Mouse (Mus musculus) stomach, embryonic 16.5 days (tissue): Measurements from ENCODE around the gene Cd200r1. TPM values are rescaled to one million over a fixed set of nuclear protein-coding genes. Genes with fewer than 3 reads are reported as not detected.
A peak's percentile ranks its signal among the peaks of the same experiment; 100 is the strongest.

Experiments
- ATAC-seq: fragments of 200-750 bp; cut with Nextera tagmentation; 2 replicates; pipeline ENCODE4 v1.8.0; 2017; ENCODE audit warnings: moderate number of reproducible peaks, moderate TSS enrichment; ENCODE audit not compliant: insufficient read depth, low FRiP score
- H3K27ac ChIP-seq: fragments of 300-500 bp; sonication (generic); 2 replicates; pipeline ENCODE4 v1.5.1; 2014; ENCODE audit warnings: low read length
- H3K27me3 ChIP-seq: fragments of 300-500 bp; sonication (generic); 2 replicates; pipeline ENCODE4 v1.6.1; 2014; ENCODE audit warnings: low read length, control low read depth, mixed read lengths; ENCODE audit not compliant: control insufficient read depth, insufficient read depth
- H3K36me3 ChIP-seq: fragments of 300-500 bp; sonication (generic); 2 replicates; pipeline ENCODE4 v1.6.1; 2014; ENCODE audit warnings: low read length; ENCODE audit not compliant: control insufficient read depth, insufficient read depth
- H3K4me1 ChIP-seq: fragments of 300-500 bp; sonication (generic); 2 replicates; pipeline ENCODE4 v1.6.1; 2014; ENCODE audit warnings: low read length, control low read depth, mixed read lengths; ENCODE audit not compliant: control insufficient read depth, insufficient read depth
- H3K4me2 ChIP-seq: fragments of 300-500 bp; sonication (generic); 2 replicates; pipeline ENCODE4 v1.6.1; 2014; ENCODE audit warnings: low read depth, low read length, mixed read lengths
- H3K4me3 ChIP-seq: fragments of 300-500 bp; sonication (generic); replicated peaks from 2 replicates; pipeline ENCODE4 v1.5.1; 2014; ENCODE audit warnings: mild to moderate bottlenecking, low read length
- H3K9ac ChIP-seq: fragments of 300-500 bp; sonication (generic); 2 replicates; pipeline ENCODE4 v1.6.1; 2014; ENCODE audit warnings: low read length
- H3K9me3 ChIP-seq: fragments of 300-500 bp; sonication (generic); replicated peaks from 2 replicates; pipeline ENCODE4 v1.6.1; 2016; ENCODE audit warnings: low read length, control low read depth; ENCODE audit not compliant: control insufficient read depth
- WGBS: fragments of 180-500 bp; shearing (Covaris S2); extraction: QIAGEN DNeasy Blood & Tissue Kit; methylation state at CpG from one replicate; pipeline ENCODE4 v1.1.7; 2014; 5-methylcytosine and 5-hydroxymethylcytosine counted together
- polyA plus RNA-seq: library from polyadenylated mRNA; unstranded; fragments of >200 nt; fragmentation: Nextera tagmentation; extraction: Ambion mirVana; gene quantifications from 2 replicates; pipeline ENCODE4 v1.2.1, GENCODE M21; 2015

Gene Cd200r1
- polyA plus RNA-seq, 1 experiment from 2014 or later = 1.7 TPM

DNA sequence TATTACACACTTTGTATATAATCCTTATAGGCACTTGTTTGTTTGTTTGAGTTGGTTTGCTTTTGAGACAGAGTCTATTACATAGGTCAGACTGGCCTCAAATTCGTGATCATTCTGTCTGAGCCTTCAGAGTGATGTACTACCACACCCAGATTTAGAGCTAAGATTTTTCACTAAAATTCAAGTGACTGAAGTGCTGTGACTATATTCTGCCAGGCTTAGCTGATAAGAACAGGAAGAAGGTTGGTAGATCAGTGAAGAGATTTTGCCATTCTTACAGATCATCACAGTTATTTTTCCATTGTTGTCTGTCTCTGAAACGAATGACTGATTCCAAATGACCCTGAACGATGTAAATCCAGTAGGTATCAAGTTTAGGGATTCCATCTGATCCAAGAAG, 17.5 kb upstream of the Cd200r1 start:
- Histone ChIP-seq H3K36me3 (no peaks in the 10 kb centered on the region), H3K27me3 (no peaks in the 10 kb centered on the region), H3K4me3 (no peak overlapping the region), H3K4me1 (peaks cover 3% of the 10 kb centered on the region), H3K9me3 (no peaks in the 10 kb centered on the region), H3K27ac (no peak overlapping the region), H3K4me2 (no peak overlapping the region), H3K9ac (no peak overlapping the region)
- no peak for ATAC-seq
- WGBS = 57% methylated on average over 3 of the region's 3 CpGs

DNA sequence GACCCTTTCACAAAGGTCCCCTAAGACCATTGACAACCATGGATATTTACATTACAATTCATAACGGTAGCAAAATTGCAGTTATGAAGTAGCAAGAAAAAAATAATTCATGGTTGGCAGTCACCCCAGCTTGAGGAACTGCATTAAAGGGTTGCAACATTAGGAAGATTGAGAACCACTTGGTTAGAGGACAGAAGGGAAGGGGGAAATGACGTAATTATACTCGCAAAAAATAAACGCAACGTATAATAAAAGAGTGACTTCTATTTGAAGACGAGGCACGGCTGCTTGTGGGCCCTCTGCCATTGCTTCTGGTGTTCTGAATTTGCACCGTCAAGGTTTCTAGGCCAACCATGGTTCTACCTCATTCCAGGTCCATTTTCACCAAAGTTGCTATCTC, 7.8 kb upstream of the Cd200r1 start:
- Histone ChIP-seq H3K36me3 (no peaks in the 10 kb centered on the region), H3K4me1 (no peaks in the 10 kb centered on the region), H3K9me3 (no peaks in the 10 kb centered on the region), H3K9ac (no peak overlapping the region), H3K27me3 (no peaks in the 10 kb centered on the region), H3K4me3 (no peak overlapping the region), H3K4me2 (no peak overlapping the region), H3K27ac (no peak overlapping the region)
- 66% methylated on average over 8 of the region's 8 CpGs for WGBS
- ATAC-seq = no peak

DNA sequence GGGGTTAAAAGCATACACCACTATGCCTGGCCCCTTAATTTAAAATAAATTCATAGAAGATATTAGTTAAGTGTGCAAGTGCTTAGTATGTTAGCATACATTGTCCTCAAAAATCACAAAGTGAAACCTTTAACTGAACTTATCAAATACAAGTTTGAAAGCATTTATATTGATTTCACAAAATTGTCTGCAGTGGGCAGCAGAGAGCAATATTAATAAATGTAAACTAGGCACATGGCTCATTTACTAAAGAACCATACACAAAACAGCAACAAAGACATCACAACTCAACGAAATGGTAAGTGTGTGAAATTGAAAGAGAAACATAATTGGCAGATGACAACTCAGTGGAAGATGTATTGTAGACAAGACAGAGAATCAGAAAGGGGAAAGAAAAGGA, 3.7 kb upstream of the Cd200r1 start:
- WGBS = 50% methylated on average over 1 of the region's 1 CpGs
- ATAC-seq = no peak
- H3K27ac ChIP-seq = no peak overlapping the region

DNA sequence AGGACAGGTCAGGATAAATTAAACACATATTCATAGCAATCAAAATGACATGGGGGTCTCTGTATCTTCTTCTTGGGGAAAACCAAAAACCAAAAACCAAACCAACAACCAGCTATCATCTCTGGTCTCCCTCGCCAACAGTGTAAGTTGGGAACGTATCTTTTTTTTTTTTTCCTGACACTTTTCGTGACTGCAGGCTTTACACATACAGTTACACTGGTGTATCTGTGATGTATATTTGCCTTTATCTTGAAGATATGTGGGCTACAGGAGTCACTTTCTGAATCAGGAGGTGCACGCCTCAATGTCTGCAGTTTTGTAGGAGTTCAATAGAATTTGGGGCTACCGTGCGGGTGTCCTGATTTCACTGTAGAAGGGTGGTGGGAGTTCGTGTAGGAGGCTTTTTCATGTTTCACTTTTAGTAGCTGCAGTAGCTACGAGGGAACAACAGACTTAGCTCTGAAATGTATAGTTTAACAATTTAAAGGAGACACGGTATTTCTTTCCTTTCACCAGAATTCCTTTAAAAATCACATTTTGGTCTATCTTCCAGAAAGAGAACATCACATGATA, 870 bp downstream of the Cd200r1 start:
- Histone ChIP-seq H3K9me3 (no peaks in the 10 kb centered on the region), H3K4me1 (no peaks in the 10 kb centered on the region), H3K36me3 (no peaks in the 10 kb centered on the region), H3K4me2 (no peak overlapping the region), H3K27ac (no peak overlapping the region), H3K4me3 (0 out of 2 replicates have a peak overlapping the region, but pooled peaks have one; percentile 6), H3K27me3 (no peaks in the 10 kb centered on the region), H3K9ac (no peak overlapping the region)
- 76% methylated on average over 9 of the region's 9 CpGs for WGBS
- no peak for ATAC-seq

More for the DNA sequence above, 3.7 kb upstream of the Cd200r1 start:
- H3K4me1 ChIP-seq = no peaks in the 10 kb centered on the region
- H3K4me3 ChIP-seq = no peak overlapping the region
- no peak overlapping the region for H3K9ac ChIP-seq
- no peaks in the 10 kb centered on the region for H3K36me3 ChIP-seq
- H3K9me3 ChIP-seq = no peaks in the 10 kb centered on the region
- no peak overlapping the region for H3K4me2 ChIP-seq
- H3K27me3 ChIP-seq = no peaks in the 10 kb centered on the region

DNA sequence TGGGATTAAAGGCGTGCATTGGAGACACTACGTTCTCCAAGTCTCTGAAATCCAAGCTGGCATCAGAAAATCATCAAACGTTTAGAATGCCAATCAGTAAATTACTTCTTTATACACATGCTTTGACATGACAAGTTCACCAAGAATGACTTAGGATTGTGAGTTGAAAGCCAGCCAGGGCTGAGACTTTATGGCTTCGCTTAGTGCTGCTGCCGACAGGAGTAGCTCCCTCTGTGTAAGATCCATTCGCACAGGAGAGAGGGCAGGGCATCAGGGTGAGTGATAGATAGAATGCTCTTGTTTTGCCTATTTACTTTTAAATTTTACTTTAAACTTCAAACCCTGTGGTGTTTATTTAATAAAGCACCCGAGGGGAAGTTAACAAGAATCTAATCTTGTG, 2.0 kb downstream of the Cd200r1 start:
- no peak for ATAC-seq
- Histone ChIP-seq H3K9ac (no peak overlapping the region), H3K4me2 (no peak overlapping the region), H3K27ac (no peak overlapping the region), H3K27me3 (no peaks in the 10 kb centered on the region), H3K4me3 (no peak overlapping the region), H3K36me3 (no peaks in the 10 kb centered on the region), H3K9me3 (no peaks in the 10 kb centered on the region), H3K4me1 (no peaks in the 10 kb centered on the region)
- WGBS = 85% methylated on average over 7 of the region's 7 CpGs

DNA sequence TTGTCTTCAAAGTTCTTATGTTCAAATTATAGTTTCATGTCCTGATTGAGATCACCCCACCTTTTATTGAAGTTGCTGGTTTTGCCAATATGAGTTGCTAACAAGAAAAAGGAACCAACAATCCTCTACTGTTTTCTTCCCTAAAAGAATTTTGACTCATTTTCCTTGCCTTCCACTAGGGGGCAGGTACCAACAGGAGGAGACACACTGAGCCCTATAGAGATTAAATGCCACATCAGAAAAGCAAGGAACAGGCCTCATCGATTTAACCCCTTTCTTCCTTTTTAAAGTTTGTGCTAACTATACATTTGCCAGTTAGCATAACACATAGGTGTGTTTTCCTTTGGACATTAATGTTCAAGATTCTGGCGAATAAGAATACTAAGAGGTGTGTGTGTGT, 2.4 kb downstream of the Cd200r1 start:
- 40% methylated on average over 2 of the region's 2 CpGs for WGBS
- no peaks in the 10 kb centered on the region for H3K4me1 ChIP-seq
- H3K27me3 ChIP-seq = no peaks in the 10 kb centered on the region

DNA sequence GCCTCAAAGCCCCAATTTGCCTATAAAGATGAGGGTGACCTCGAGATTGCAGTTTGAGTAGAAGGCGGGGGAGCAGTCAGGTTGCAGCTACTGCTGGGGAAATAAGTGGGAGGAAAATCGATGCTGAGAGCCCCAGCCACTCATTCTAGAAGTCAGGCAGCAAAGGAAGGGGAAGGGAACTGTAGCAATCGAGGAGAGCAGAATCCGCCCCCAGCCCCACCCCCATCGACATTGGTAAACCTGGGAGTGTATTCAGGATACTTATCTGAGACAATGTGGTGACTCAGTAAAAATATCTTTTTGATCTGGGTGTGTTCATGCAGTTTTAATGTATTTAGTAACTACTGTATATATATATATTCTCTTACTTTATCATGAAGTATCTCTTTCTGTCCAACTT, 7.0 kb downstream of the Cd200r1 start:
- no peak for ATAC-seq
- no peak overlapping the region for H3K4me2 ChIP-seq
- 62% methylated on average over 6 of the region's 6 CpGs for WGBS
- H3K27ac ChIP-seq = no peak overlapping the region
- no peaks in the 10 kb centered on the region for H3K4me1 ChIP-seq
- no peak overlapping the region for H3K9ac ChIP-seq
- H3K36me3 ChIP-seq = no peaks in the 10 kb centered on the region
- no peaks in the 10 kb centered on the region for H3K27me3 ChIP-seq
- H3K9me3 ChIP-seq = no peaks in the 10 kb centered on the region
- H3K4me3 ChIP-seq = no peak overlapping the region

More for the DNA sequence above, 2.4 kb downstream of the Cd200r1 start:
- Histone ChIP-seq H3K4me3 (no peak overlapping the region), H3K36me3 (no peaks in the 10 kb centered on the region), H3K4me2 (no peak overlapping the region), H3K9me3 (no peaks in the 10 kb centered on the region), H3K9ac (no peak overlapping the region), H3K27ac (no peak overlapping the region)
- ATAC-seq = no peak

DNA sequence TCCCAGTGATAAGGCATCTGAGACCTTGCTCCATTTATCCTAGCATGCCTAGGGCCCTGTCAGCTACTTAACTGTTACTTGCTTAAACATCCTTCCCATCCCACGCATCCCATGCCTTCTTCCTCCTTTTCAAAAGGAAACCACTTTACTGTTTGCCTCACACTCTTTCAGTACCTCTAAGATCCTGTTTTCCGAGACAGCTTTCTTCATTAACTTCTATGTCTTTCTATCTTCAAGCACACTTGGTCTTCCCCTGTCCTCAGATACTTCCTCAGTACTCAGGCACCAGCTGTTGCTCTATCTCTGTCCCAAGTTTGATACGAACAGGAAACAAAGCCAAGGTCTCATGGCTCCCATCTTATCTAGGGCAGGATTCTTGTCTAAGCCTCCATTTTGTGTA, 8.1 kb downstream of the Cd200r1 start:
- WGBS = 79% methylated on average over 3 of the region's 3 CpGs
- no peak for ATAC-seq
- Histone ChIP-seq H3K4me1 (no peaks in the 10 kb centered on the region), H3K4me2 (no peak overlapping the region), H3K4me3 (no peak overlapping the region), H3K9me3 (no peaks in the 10 kb centered on the region), H3K27ac (no peak overlapping the region), H3K27me3 (no peaks in the 10 kb centered on the region), H3K9ac (no peak overlapping the region), H3K36me3 (no peaks in the 10 kb centered on the region)

DNA sequence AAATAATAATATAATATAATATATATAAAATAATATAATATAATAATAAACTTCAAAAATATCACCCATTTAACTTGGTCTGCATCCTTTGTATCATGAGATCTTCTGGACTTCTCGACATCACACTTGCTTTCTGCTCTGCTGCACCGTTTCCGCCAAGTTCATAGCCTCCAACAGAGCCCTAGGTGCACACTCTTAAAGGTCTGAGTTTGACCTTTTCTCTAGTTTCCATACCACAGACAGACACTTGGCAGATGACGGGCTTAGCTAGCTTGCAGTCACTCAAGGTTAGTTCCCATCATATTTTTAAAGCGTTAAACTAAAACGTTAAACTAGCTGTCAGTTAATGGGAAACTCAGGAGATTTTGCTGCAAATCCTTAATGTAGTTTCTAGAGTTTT, 8.7 kb downstream of the Cd200r1 start:
- H3K4me3 ChIP-seq = no peak overlapping the region
- no peak overlapping the region for H3K27ac ChIP-seq
- no peaks in the 10 kb centered on the region for H3K9me3 ChIP-seq
- no peaks in the 10 kb centered on the region for H3K4me1 ChIP-seq
- ATAC-seq = no peak
- WGBS = 85% methylated on average over 6 of the region's 6 CpGs
- H3K9ac ChIP-seq = no peak overlapping the region
- no peaks in the 10 kb centered on the region for H3K27me3 ChIP-seq
- H3K4me2 ChIP-seq = no peak overlapping the region
- H3K36me3 ChIP-seq = no peaks in the 10 kb centered on the region
